Mouse (Mus musculus) liver, postnatal 0 days (tissue): ENCODE data around the gene Gm49366. TPM values are rescaled to one million over a fixed set of nuclear protein-coding genes. Genes with fewer than 3 reads are reported as not detected.
"Not testable (repeated sequence)": the region's sequence is repeated elsewhere in the genome, so short reads cannot be mapped to it uniquely, and the experiment has no call there.

Experiments used
- ATAC-seq: fragments of 200-750 bp; cut with Nextera tagmentation; 2 replicates; pipeline ENCODE4 v1.8.0; 2017; ENCODE audit warnings: mild to moderate bottlenecking, moderate library complexity
- DNase-seq: peaks from one replicate; pipeline ENCODE4 v3.0.0-alpha.2; 2016
- H3K27ac ChIP-seq: fragments of 300-500 bp; sonication (generic); 2 replicates; pipeline ENCODE4 v1.5.1; 2014; ENCODE audit warnings: antibody characterized with exemption, moderate library complexity, mild to moderate bottlenecking, low read depth
- H3K27me3 ChIP-seq: fragments of 300-500 bp; sonication (generic); 2 replicates; pipeline ENCODE4 v1.6.1; 2014; ENCODE audit warnings: low read length, control low read depth, mixed read lengths; ENCODE audit not compliant: insufficient read depth
- H3K36me3 ChIP-seq: fragments of 300-500 bp; sonication (generic); replicated peaks from 2 replicates; pipeline ENCODE4 v1.6.1; 2014; ENCODE audit warnings: mild to moderate bottlenecking, control low read depth, low read length, moderate library complexity, mixed read lengths; ENCODE audit not compliant: insufficient read depth
- H3K4me1 ChIP-seq: fragments of 300-500 bp; sonication (generic); 2 replicates; pipeline ENCODE4 v1.6.1; 2014; ENCODE audit warnings: antibody characterized with exemption, mild to moderate bottlenecking, control low read depth; ENCODE audit not compliant: insufficient read depth
- H3K4me2 ChIP-seq: fragments of 300-500 bp; sonication (generic); 2 replicates; pipeline ENCODE4 v1.6.1; 2014; ENCODE audit warnings: low read depth, mild to moderate bottlenecking, low read length, moderate library complexity, mixed read lengths
- H3K4me3 ChIP-seq: fragments of 300-500 bp; sonication (generic); 2 replicates; pipeline ENCODE4 v1.5.1; 2014; ENCODE audit warnings: low read depth, low read length
- H3K9ac ChIP-seq: fragments of 300-500 bp; sonication (generic); replicated peaks from 2 replicates; pipeline ENCODE4 v1.6.1; 2014; ENCODE audit warnings: mild to moderate bottlenecking, moderate library complexity
- H3K9me3 ChIP-seq: fragments of 300-500 bp; sonication (generic); 2 replicates; pipeline ENCODE4 v1.6.1; 2016; ENCODE audit warnings: mild to moderate bottlenecking, control low read depth, low read length, mixed read lengths
- CTCF ChIP-seq: sonication (generic); IDR thresholded peaks from 2 replicates; pipeline ENCODE4 v1.5.1; 2016; ENCODE audit warnings: antibody characterized with exemption, low read depth
- EP300 ChIP-seq: IDR thresholded peaks from 2 replicates; pipeline ENCODE4 v1.6.1; 2016; ENCODE audit warnings: antibody characterized with exemption, low read depth, mild to moderate bottlenecking
- WGBS: fragments of 180-500 bp; shearing (Covaris S2); extraction: QIAGEN DNeasy Blood & Tissue Kit; methylation state at CpG from one replicate; pipeline ENCODE4 v1.1.7; 2014; ENCODE audit not compliant: insufficient replicate concordance; 5-methylcytosine and 5-hydroxymethylcytosine counted together
- polyA plus RNA-seq: library from polyadenylated mRNA; unstranded; fragments of >200 nt; fragmentation: Nextera tagmentation; extraction: Ambion mirVana; gene quantifications from 2 replicates; pipeline ENCODE4 v1.2.1, GENCODE M21; 2015

The Gm49366 gene
- polyA plus RNA-seq, 1 experiment from 2014 or later, result not detected

- ATAC-seq (no peak), DNase-seq (no peak)
- Histone ChIP-seq H3K36me3 (no peaks in the 10 kb centered on the region), H3K4me2 (no peak overlapping the region), H3K27me3 (no peaks in the 10 kb centered on the region), H3K4me1 (peaks cover 7% of the 10 kb centered on the region; the same call in 1 of the 2 replicates), H3K27ac (no peak overlapping the region), H3K9me3 (no peaks in the 10 kb centered on the region), H3K9ac (no peak overlapping the region), H3K4me3 (no peak overlapping the region)
- no peak for TF ChIP-seq CTCF
- TF ChIP-seq EP300, result no peak
- 53% methylated on average over 2 of the region's 2 CpGs for WGBS
These were observed 5.3 kb downstream of the Gm49366 start for GRCm38 (mm10) chr12:84044045-84044444.

- 73% methylated on average over 1 of the region's 1 CpGs for WGBS
These were observed 8.2 kb downstream of the Gm49366 start for GRCm38 (mm10) chr12:84046906-84047305.

GRCm38 (mm10) chr12:84050744-84051143, 12.0 kb downstream of the Gm49366 start:
- H3K4me1 ChIP-seq, H3K27ac ChIP-seq, H3K4me3 ChIP-seq, H3K9me3 ChIP-seq, H3K4me2 ChIP-seq, H3K36me3 ChIP-seq, H3K9ac ChIP-seq: not testable (repeated sequence)
- DNase-seq, result peak; percentile 19
- WGBS, result 71% methylated on average over 5 of the region's 5 CpGs
- peaks cover 15% of the 10 kb centered on the region; the same call in 1 of the 2 replicates for H3K27me3 ChIP-seq
- peak; percentile 72 for ATAC-seq

More at GRCm38 (mm10) chr12:84046906-84047305, 8.2 kb downstream of the Gm49366 start:
- Histone ChIP-seq H3K9me3 (no peaks in the 10 kb centered on the region), H3K4me2 (no peak overlapping the region), H3K4me3 (no peak overlapping the region), H3K4me1 (peaks cover 9% of the 10 kb centered on the region; the same call in 1 of the 2 replicates), H3K27ac (no peak overlapping the region), H3K27me3 (no peaks in the 10 kb centered on the region), H3K9ac (no peak overlapping the region), H3K36me3 (no peaks in the 10 kb centered on the region)
- TF ChIP-seq EP300 (no peak), CTCF (no peak)
- DNase-seq (no peak), ATAC-seq (no peak)

- peak within 1 kb of the TSS; percentile 55 for H3K27ac ChIP-seq
These were observed 13.3 kb downstream of the Gm49366 start, which contains the start of gene Acot3 for GRCm38 (mm10) chr12:84051937-84052474. Gene Acot3, plus strand, starts transcription at chr12:84052144.

GRCm38 (mm10) chr12:84052609-84053008, 13.9 kb downstream of the Gm49366 start:
- WGBS, result 66% methylated on average over 7 of the region's 7 CpGs
- Histone ChIP-seq H3K36me3 (no peaks in the 10 kb centered on the region), H3K27me3 (peaks cover 15% of the 10 kb centered on the region; the same call in 1 of the 2 replicates), H3K4me2 (peak overlapping the region; percentile 65; the same call in 1 of the 2 replicates), H3K4me3 (no peak overlapping the region), H3K4me1 (0 out of 2 replicates have a peak, but pooled peaks cover 4% of the 10 kb centered on the region), H3K9me3 (no peaks in the 10 kb centered on the region), H3K27ac (peak overlapping the region; percentile 55), H3K9ac (peak overlapping the region; percentile 11; the same call in 1 of the 2 replicates)
- ATAC-seq (peak; percentile 16; the same call in 1 of the 2 replicates), DNase-seq (no peak)
- TF ChIP-seq EP300 (peak; percentile 4; the same call in 1 of the 2 replicates), CTCF (no peak)

More at GRCm38 (mm10) chr12:84051937-84052474, 13.3 kb downstream of the Gm49366 start, which contains the start of gene Acot3:
- Histone ChIP-seq H3K27me3 (peaks cover 15% of the 10 kb centered on the region; the same call in 1 of the 2 replicates), H3K9me3 (no peaks in the 10 kb centered on the region), H3K9ac (peak within 1 kb of the TSS; percentile 11; the same call in 1 of the 2 replicates), H3K4me3 (0 out of 2 replicates have a peak within 1 kb of the TSS, but pooled peaks have one; percentile 45), H3K36me3 (no peaks in the 10 kb centered on the region), H3K4me1 (0 out of 2 replicates have a peak, but pooled peaks cover 4% of the 10 kb centered on the region), H3K4me2 (peak within 1 kb of the TSS; percentile 65; the same call in 1 of the 2 replicates)
- no peak for TF ChIP-seq EP300
- no peak for TF ChIP-seq CTCF
- DNase-seq, result no peak
- ATAC-seq, result no peak
- 29% methylated on average over 5 of the region's 5 CpGs for WGBS

GRCm38 (mm10) chr12:84053173-84053572, 14.4 kb downstream of the Gm49366 start:
- peak; percentile 62 for ATAC-seq
- peak overlapping the region; percentile 45 for H3K4me3 ChIP-seq
- peak; percentile 24 for DNase-seq

More at GRCm38 (mm10) chr12:84053173-84053572, 14.4 kb downstream of the Gm49366 start:
- Histone ChIP-seq H3K4me1 (0 out of 2 replicates have a peak, but pooled peaks cover 4% of the 10 kb centered on the region), H3K36me3 (no peaks in the 10 kb centered on the region), H3K9me3 (no peaks in the 10 kb centered on the region), H3K4me2 (peak overlapping the region; percentile 65), H3K27ac (peak overlapping the region; percentile 55), H3K27me3 (peaks cover 15% of the 10 kb centered on the region; the same call in 1 of the 2 replicates), H3K9ac (peak overlapping the region; percentile 60; the same call in 1 of the 2 replicates)
- WGBS, result 15% methylated on average over 16 of the region's 16 CpGs
- TF ChIP-seq EP300, result 0 out of 2 replicates have a peak, but pooled peaks have one; percentile 5
- TF ChIP-seq CTCF, result no peak
